Mouse (Mus musculus): ENCODE results near the gene Cdc37l1.

DNA sequence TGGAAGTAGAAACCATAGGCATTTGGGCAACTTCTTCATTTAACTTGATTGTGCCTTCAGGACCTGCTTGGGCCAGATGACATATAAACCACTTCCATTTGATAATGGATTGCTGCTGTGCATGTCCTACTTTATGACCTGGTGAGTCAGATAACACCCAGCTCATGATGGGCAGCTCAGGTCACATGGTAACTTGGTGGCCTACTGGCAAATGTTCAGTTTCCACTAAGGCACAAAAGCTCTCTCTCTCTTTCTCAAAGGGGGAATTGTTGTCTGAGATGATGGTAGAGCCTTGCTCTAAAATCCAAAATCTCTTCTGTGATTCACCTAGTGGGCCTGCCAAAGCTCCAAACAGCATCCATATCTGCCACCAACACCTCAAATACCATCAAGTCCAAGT lies 42.5 kb downstream of the Cdc37l1 start:
- TF ChIP-seq POLR2A (IDR thresholded peaks at IDR 0.05; ENCODE audit: extremely low read depth, insufficient read depth, low read length) (no peak), CTCF (IDR thresholded peaks at IDR 0.05; ENCODE audit: low read depth, low read length) (no peak)
